Comparison of ENCODE assay signal across 27 mouse cellular contexts in the genomic region with DNA sequence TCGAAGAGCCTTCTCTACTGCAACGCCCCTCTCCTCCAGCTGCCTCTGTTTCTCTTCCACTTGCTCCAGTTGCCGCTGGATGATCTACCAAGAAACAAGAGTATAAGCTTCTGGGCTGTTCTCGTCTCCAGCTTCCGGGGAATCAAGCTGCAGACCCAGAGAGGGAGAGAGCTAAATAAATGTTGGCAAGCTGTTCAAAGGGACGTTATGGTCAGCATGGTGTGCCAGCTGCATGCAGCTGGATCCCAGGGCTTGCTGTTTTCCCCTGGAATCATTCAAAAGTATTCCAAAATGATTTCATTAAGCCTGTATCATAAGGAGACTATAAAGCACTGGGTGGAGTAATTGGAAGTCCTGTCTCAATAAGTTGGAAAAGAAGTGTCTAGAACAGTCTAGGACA. TPM values are rescaled to one million over a fixed set of nuclear protein-coding genes. Genes with fewer than 3 reads are reported as not detected.
DNase-seq lines count a peak whose midpoint lies in the region; ATAC-seq and TF ChIP-seq lines count a peak whose summit lies in the region.
"Had no signal": no experiment of that assay in that cellular context is flagged by ENCODE, and none has a peak within 500 bp of the region (broad histone marks: within the 10 kb centered on the region; RNA-seq: fewer than 3 reads in every experiment).

No protein-coding gene starts in this region.

- no peak overlapping the region for H3K4me3 ChIP-seq in lung, embryonic 14.5 days (ENCODE audit: low read depth, low read length)
- no peak overlapping the region for H3K4me3 ChIP-seq in lung, adult 2 months (replicated peaks; ENCODE audit: extremely low read depth, low read depth, low read length)
- H3K4me3 ChIP-seq in midbrain, embryonic 11.5 days (ENCODE audit: low read depth, low read length), result no peak overlapping the region
- H3K4me3 ChIP-seq in midbrain, postnatal 0 days (ENCODE audit: low read depth, low read length), result no peak overlapping the region
- H3K4me3 ChIP-seq: embryonic facial prominence, embryonic 10.5 days; embryonic facial prominence, embryonic 13.5 days; erythroblast, embryonic 14.5 days; forebrain, embryonic 12.5 days; forebrain, embryonic 15.5 days; hindbrain, embryonic 10.5 days; hindbrain, embryonic 13.5 days had no signal

- 74% methylated on average over 6 of the region's 6 CpGs for WGBS in lung, embryonic 14.5 days
- WGBS in lung, adult 2 months, result 84% methylated on average over 6 of the region's 6 CpGs
- WGBS in midbrain, embryonic 11.5 days, result 92% methylated on average over 6 of the region's 6 CpGs
- 90% methylated on average over 6 of the region's 6 CpGs for WGBS in midbrain, postnatal 0 days

- no peak overlapping the region for H3K27ac ChIP-seq in lung, embryonic 14.5 days (ENCODE audit: low read depth)
- no peak overlapping the region for H3K27ac ChIP-seq in midbrain, embryonic 11.5 days (ENCODE audit: low read depth, low read length)
- no peak overlapping the region for H3K27ac ChIP-seq in midbrain, postnatal 0 days (ENCODE audit: low read depth, low read length)
- H3K27ac ChIP-seq: embryonic facial prominence, embryonic 10.5 days; embryonic facial prominence, embryonic 13.5 days; forebrain, embryonic 12.5 days; forebrain, embryonic 15.5 days; hindbrain, embryonic 10.5 days; hindbrain, embryonic 13.5 days had no signal

- H3K27me3 ChIP-seq in lung, embryonic 14.5 days (ENCODE audit: insufficient read depth, low read length), result no peaks in the 10 kb centered on the region
- no peaks in the 10 kb centered on the region for H3K27me3 ChIP-seq in midbrain, embryonic 11.5 days (ENCODE audit: control insufficient read depth, insufficient read depth, low read length)
- no peaks in the 10 kb centered on the region for H3K27me3 ChIP-seq in midbrain, postnatal 0 days (ENCODE audit: insufficient read depth, low read length)
- H3K27me3 ChIP-seq: embryonic facial prominence, embryonic 13.5 days; forebrain, embryonic 12.5 days; forebrain, embryonic 15.5 days; hindbrain, embryonic 13.5 days had no signal

- no peak overlapping the region for H3K4me2 ChIP-seq in lung, embryonic 14.5 days
- H3K4me2 ChIP-seq in midbrain, embryonic 11.5 days, result no peak overlapping the region
- no peak overlapping the region for H3K4me2 ChIP-seq in midbrain, postnatal 0 days (ENCODE audit: low read depth, low read length, poor library complexity, severe bottlenecking)
- H3K4me2 ChIP-seq: embryonic facial prominence, embryonic 13.5 days; forebrain, embryonic 12.5 days; forebrain, embryonic 15.5 days; heart, embryonic 11.5 days; hindbrain, embryonic 13.5 days had no signal

- no peaks in the 10 kb centered on the region for H3K9me3 ChIP-seq in lung, embryonic 14.5 days (ENCODE audit: low read depth, low read length)
- no peaks in the 10 kb centered on the region for H3K9me3 ChIP-seq in midbrain, embryonic 11.5 days (ENCODE audit: control insufficient read depth, low read length)
- no peaks in the 10 kb centered on the region for H3K9me3 ChIP-seq in midbrain, postnatal 0 days (ENCODE audit: low read length)
- H3K9me3 ChIP-seq: embryonic facial prominence, embryonic 10.5 days; embryonic facial prominence, embryonic 13.5 days; forebrain, embryonic 12.5 days; forebrain, embryonic 15.5 days; hindbrain, embryonic 10.5 days; hindbrain, embryonic 13.5 days had no signal

- H3K4me1 ChIP-seq in lung, embryonic 14.5 days (ENCODE audit: insufficient read depth), result no peaks in the 10 kb centered on the region
- no peaks in the 10 kb centered on the region for H3K4me1 ChIP-seq in lung, adult 2 months (ENCODE audit: control insufficient read depth, insufficient read depth, low read length)
- no peaks in the 10 kb centered on the region for H3K4me1 ChIP-seq in midbrain, embryonic 11.5 days (ENCODE audit: control insufficient read depth, insufficient read depth, low read length)
- H3K4me1 ChIP-seq in midbrain, postnatal 0 days (ENCODE audit: insufficient read depth, low read length), result no peaks in the 10 kb centered on the region
- H3K4me1 ChIP-seq: embryonic facial prominence, embryonic 10.5 days; forebrain, embryonic 12.5 days; forebrain, embryonic 15.5 days; hindbrain, embryonic 10.5 days; hindbrain, embryonic 13.5 days had no signal

- peaks cover 78% of the 10 kb centered on the region for H3K36me3 ChIP-seq in lung, embryonic 14.5 days (ENCODE audit: insufficient read depth)
- no peaks in the 10 kb centered on the region for H3K36me3 ChIP-seq in midbrain, embryonic 11.5 days (ENCODE audit: control insufficient read depth, insufficient read depth, low read length)
- H3K36me3 ChIP-seq in midbrain, postnatal 0 days (ENCODE audit: insufficient read depth, low read length), result peaks cover 76% of the 10 kb centered on the region

- TF ChIP-seq POLR2A in lung, adult 2 months (IDR thresholded peaks at IDR 0.05; ENCODE audit: borderline replicate concordance, extremely low read depth, low read depth, low read length), result no peak

- no peak for ATAC-seq in lung, embryonic 14.5 days (ENCODE audit: insufficient read depth)
- no peak for ATAC-seq in midbrain, embryonic 11.5 days (ENCODE audit: low FRiP score)
- no peak for ATAC-seq in midbrain, postnatal 0 days (ENCODE audit: low FRiP score)
- ATAC-seq: activated CD4-positive, CD25-positive, alpha-beta regulatory T cell, adult 4 months; CD4-positive, CD25-positive, alpha-beta regulatory T cell, adult 4 months; forebrain, embryonic 15.5 days; hindbrain, embryonic 16.5 days had no signal

- peak; percentile 71 for DNase-seq in lung, embryonic 14.5 days
- no peak for DNase-seq in lung, adult 2 months
- peak; percentile 69 for DNase-seq in midbrain, embryonic 11.5 days (ENCODE audit: low spot score, missing footprints)
- no peak for DNase-seq in midbrain, postnatal 0 days (ENCODE audit: low spot score)
- peak; percentile 57 for DNase-seq in lung, postnatal 10 days
- peak; percentile 43 to 80 for DNase-seq in lung, postnatal 4 days
- no peak for DNase-seq in adrenal gland, adult 2 months
- no peak for DNase-seq in frontal cortex, postnatal 14 days (ENCODE audit: low spot score in 2 of 2)
- DNase-seq: adrenal gland, postnatal 10 days; cerebellum, adult 11 months; cerebellum, adult 2 months; cerebellum, postnatal 10 days; cerebellum, postnatal 36 days; embryo, embryonic 11 days; gastrocnemius, postnatal 10 days; gastrocnemius, postnatal 36 days had no signal

- no peak overlapping the region for H3K9ac ChIP-seq in lung, embryonic 14.5 days
- no peak overlapping the region for H3K9ac ChIP-seq in midbrain, embryonic 11.5 days (ENCODE audit: low read length)
- no peak overlapping the region for H3K9ac ChIP-seq in midbrain, postnatal 0 days (replicated peaks; ENCODE audit: low read length, poor library complexity, severe bottlenecking)
- H3K9ac ChIP-seq: embryonic facial prominence, embryonic 13.5 days; forebrain, embryonic 12.5 days; forebrain, embryonic 15.5 days; hindbrain, embryonic 13.5 days had no signal

- no peak for TF ChIP-seq CTCF in lung, embryonic 14.5 days (IDR thresholded peaks at IDR 0.05; ENCODE audit: low read depth)
- no peak for TF ChIP-seq CTCF in lung, adult 2 months (IDR thresholded peaks at IDR 0.05; ENCODE audit: insufficient read depth, low read length)
- no peak for TF ChIP-seq CTCF in midbrain, postnatal 0 days (IDR thresholded peaks at IDR 0.05)

RNA-seq across cellular contexts. Expression of gene Bid, which starts 34.7 kb away (rescaled TPM):
- polyA plus RNA-seq in lung, embryonic 14.5 days (2014; fragmentation: Nextera tagmentation; extraction: Ambion mirVana), result 18.1 and 22.1 TPM in 2 replicates
- 3.6 and 5.4 TPM in 2 replicates for polyA plus RNA-seq in lung, adult 2 months (2012; rRNA removed)
- polyA plus RNA-seq in midbrain, embryonic 11.5 days (2014; fragmentation: Nextera tagmentation; extraction: Ambion mirVana), result 16.3 and 17.6 TPM in 2 replicates
- total RNA-seq in midbrain, postnatal 0 days (2014; rRNA removed), result 36.3 and 40.0 TPM in 2 replicates
- 55.6 and 58.7 TPM in 2 replicates for polyA plus RNA-seq in midbrain, postnatal 0 days (2015; fragmentation: Nextera tagmentation; extraction: Ambion mirVana)
- 1 to 10 TPM; 3.5 to 4.7 TPM for total RNA-seq in adrenal gland, adult 2 months (2021)
- polyA plus RNA-seq in adrenal gland, adult 2 months (2012; rRNA removed), result 2.7 and 3.0 TPM in 2 replicates

Comparison
In these comparisons a context has a peak if more than half of its experiments do, and no peak if none do; other contexts are left out.
1. DNase-seq: peak in lung, embryonic 14.5 days (single experiment), midbrain, embryonic 11.5 days (single experiment), lung, postnatal 10 days (single experiment) and lung, postnatal 4 days (2 of 2); none in lung, adult 2 months (single experiment), midbrain, postnatal 0 days (single experiment), adrenal gland, adult 2 months (single experiment) and frontal cortex, postnatal 14 days (0 of 2).